Mouse (Mus musculus) C2C12 (cell line): Measurements from ENCODE around the gene Zrsr1.

Source experiments
- CEBPB ChIP-seq: IDR thresholded peaks from one replicate; pipeline ENCODE4 v1.6.1; 2011; ENCODE audit warnings: low read depth, mild to moderate bottlenecking, control low read depth, moderate library complexity
- CTCF ChIP-seq: IDR thresholded peaks from one replicate; pipeline ENCODE4 v1.5.1; 2011; ENCODE audit not compliant: control insufficient read depth, insufficient read depth, insufficient read length
- FOSL1 ChIP-seq: IDR thresholded peaks from one replicate; pipeline ENCODE4 v1.8.0; 2011; ENCODE audit warnings: mild to moderate bottlenecking, low read length; ENCODE audit not compliant: poor library complexity, insufficient read depth, severe bottlenecking
- MAX ChIP-seq: IDR thresholded peaks from one replicate; pipeline ENCODE4 v1.6.1; 2011; ENCODE audit warnings: mild to moderate bottlenecking, control low read depth
- MYOD1 ChIP-seq: IDR thresholded peaks from one replicate; pipeline ENCODE4 v1.6.1; 2011; ENCODE audit warnings: low read depth; ENCODE audit not compliant: control insufficient read depth, insufficient read length
- USF1 ChIP-seq: IDR thresholded peaks from one replicate; pipeline ENCODE4 v1.6.1; 2011; ENCODE audit warnings: low read depth, mild to moderate bottlenecking, control low read depth, moderate library complexity

DNA sequence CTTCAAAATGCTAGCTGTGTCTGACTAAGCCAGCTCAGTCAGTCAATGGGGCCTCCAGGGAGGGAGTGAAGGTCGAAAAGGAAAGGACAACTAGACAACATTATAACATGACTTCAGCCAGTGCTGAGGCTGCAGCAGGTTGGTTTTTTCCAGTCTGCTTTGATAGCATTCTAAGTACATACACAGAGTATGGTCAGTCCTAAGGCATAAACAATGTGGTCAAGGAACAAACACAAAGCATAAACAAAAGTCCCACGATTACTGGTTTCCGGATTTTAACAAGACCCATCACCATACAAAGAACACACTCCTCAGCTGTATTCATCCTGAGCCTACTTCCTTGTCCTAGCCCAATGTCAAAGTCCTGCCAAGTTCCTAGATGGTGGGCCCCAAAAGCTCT is 13.7 kb downstream of the Zrsr1 start:
- TF ChIP-seq CEBPB (no peak), CTCF (no peak), USF1 (no peak), MAX (no peak), FOSL1 (no peak), MYOD1 (no peak)
